Mouse (Mus musculus): ENCODE measurements around the gene Nppc.

DNA sequence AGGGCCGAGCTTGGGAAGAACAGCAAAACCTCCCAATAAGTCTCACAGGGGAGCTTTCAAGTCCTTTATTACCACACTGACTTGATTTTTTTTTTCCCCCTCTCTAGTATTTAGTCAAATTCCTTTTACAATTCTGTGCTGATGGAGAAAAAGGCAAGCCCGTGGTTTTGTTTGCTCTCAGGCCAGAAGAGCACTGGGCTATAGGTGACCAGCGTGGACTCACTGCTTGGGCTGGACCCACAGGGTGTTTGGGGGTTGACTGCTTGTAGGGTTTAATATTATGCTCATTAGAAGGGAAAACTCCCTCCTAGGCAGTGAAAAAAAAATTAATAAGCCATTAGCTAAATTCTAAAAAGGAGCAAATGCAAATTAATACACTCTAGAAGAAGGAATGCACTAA lies 36.9 kb downstream of the Nppc start:
- TF ChIP-seq CTCF (IDR thresholded peaks at IDR 0.05 in 2 of 3, conservative IDR thresholded peaks at IDR 0.05 in 1 of 3; ENCODE audit: control insufficient read depth in 1 of 3, insufficient read depth in 1 of 3, low read depth in 2 of 3, low read length in 3 of 3, poor library complexity in 1 of 3, severe bottlenecking in 1 of 3) (no peak), TCF12 (IDR thresholded peaks at IDR 0.05; ENCODE audit: low read depth, low read length) (no peak), GATA1 (IDR thresholded peaks at IDR 0.05; ENCODE audit: low read depth, low read length) (no peak), UBTF (IDR thresholded peaks at IDR 0.05; ENCODE audit: borderline replicate concordance, insufficient read depth, low read depth, low read length) (no peak), POLR2A (IDR thresholded peaks at IDR 0.05; ENCODE audit: control insufficient read depth in 1 of 2, insufficient read depth in 1 of 2, low read depth in 1 of 2, low read length in 2 of 2, poor library complexity in 1 of 2) (no peak), RAD21 (IDR thresholded peaks at IDR 0.05; ENCODE audit: low read depth, low read length) (no peak), EP300 (IDR thresholded peaks at IDR 0.05; ENCODE audit: low read depth in 1 of 2, low read length in 2 of 2) (no peak), ZC3H11A (IDR thresholded peaks at IDR 0.05; ENCODE audit: low read depth, low read length) (no peak)
